Mouse (Mus musculus): Measurements from ENCODE around the gene Litaf. TPM values are rescaled to one million over a fixed set of nuclear protein-coding genes. Genes with fewer than 3 reads are reported as not detected.
"Not testable (repeated sequence)": the region's sequence is repeated elsewhere in the genome, so short reads cannot be mapped to it uniquely, and the experiment has no call there.

Litaf gene
- polyA plus RNA-seq, 1 experiment from 2014 or later, result 59.2 TPM

DNA sequence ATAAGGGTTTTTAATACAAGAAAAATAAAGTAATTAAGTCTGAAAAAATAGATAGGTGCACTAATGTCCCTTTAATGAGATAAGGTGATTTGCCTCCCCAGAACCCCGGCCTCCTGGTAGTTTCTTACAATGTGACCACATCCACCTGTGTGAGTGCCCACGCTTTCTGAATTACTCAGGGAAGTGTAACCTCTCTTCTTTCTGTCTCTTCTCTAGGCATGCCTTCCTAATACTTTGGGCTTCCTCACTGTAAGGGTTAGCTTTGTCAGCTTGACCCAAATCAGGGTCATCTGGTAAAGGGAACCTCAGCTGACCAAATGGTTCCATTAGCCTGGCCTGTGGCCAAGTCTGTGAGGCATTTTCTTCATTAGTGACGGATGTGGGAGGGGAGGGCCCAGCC is 51.5 kb downstream of the Litaf start:
- H3K36me3 ChIP-seq (ENCODE audit: poor library complexity, severe bottlenecking), result no peaks in the 10 kb centered on the region
- H3K9ac ChIP-seq, result no peak overlapping the region
- no peaks in the 10 kb centered on the region for H3K9me3 ChIP-seq (replicated peaks)
- no peak overlapping the region for H3K4me3 ChIP-seq
- H3K27me3 ChIP-seq, result no peaks in the 10 kb centered on the region
- no peak for ATAC-seq
- 80% methylated on average over 3 of the region's 3 CpGs for WGBS
- peaks cover 13% of the 10 kb centered on the region for H3K4me1 ChIP-seq
- no peak overlapping the region for H3K4me2 ChIP-seq
- H3K27ac ChIP-seq, result no peak overlapping the region

DNA sequence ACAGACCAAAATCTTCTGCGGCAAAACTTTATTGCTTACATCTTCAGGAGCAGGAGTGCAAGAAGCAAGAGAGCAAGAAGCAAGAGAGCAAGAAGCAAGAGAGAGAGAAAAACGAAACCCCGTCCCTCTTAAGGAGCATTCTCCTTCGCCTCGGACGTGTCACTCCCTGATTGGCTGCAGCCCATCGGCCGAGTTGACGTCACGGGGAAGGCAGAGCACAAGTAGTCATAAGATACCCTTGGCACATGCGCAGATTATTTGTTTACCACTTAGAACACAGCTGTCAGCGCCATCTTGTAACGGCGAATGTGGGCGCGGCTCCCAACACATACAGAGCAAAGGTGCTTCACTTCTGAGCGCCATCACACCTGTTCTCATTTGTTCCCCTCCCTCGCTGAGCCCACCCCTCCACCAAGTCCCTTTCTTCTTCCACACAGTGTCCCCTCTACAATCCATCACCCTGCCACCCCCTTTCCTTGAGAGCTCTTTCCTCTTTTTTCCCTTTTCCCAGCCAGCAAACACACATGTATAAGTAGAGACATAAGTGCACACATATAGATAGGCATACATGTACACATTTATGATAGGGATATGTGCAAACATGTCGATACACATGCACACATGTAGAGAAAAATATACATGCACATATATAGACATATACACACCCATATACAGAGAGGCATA is 52.4 kb downstream of the Litaf start:
- H3K4me3 ChIP-seq; H3K36me3 ChIP-seq (ENCODE audit: poor library complexity, severe bottlenecking); H3K9ac ChIP-seq; H3K27me3 ChIP-seq; H3K4me2 ChIP-seq; H3K27ac ChIP-seq; H3K9me3 ChIP-seq (replicated peaks); ATAC-seq: not testable (repeated sequence)
- H3K4me1 ChIP-seq, result peaks cover 17% of the 10 kb centered on the region
- WGBS, result 95% methylated on average over 15 of the region's 19 CpGs

DNA sequence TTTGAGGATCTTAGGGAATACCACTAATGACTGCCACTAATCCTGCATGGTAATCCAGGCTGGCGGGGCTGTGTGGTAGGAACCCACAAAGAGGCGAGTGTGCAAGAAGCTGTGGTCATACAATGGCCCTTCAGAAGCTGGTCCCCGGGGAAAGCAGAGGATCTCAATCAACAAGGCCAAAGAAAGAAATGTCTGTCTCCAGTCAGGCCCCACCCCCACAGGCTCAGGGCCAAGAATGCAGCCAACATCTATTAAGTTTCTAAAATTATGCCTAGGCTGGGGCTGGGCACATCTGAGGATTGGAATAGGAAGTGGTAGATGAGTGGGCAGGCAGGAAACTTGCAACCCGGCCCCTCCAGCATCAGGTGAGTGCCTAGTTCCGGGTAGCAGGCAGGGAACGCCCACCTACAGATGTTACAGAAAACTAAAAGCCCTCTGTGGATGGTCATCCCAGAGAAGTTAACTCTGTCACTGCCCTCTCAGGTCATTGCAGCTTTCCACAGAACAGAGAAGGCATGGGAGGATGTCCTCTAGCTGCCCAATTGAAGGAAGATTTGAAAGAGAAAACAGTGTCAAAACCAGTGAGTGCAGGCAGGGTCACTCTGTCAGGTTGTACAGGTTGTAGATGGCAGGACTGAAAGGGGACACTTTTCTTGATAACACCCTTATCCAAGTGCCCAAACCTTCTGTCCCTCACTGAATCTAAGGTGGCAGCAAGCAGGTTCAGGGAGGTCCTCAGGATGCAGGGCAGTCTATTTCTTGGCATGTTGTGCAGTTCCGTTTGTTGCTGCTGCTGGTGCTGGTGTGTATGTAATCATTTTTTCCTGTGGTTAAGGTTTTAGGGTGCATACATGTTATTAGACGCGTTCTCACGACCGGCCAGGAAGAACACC is 53.1 kb downstream of the Litaf start:
- Histone ChIP-seq H3K4me3 (no peak overlapping the region), H3K4me1 (peaks cover 25% of the 10 kb centered on the region), H3K36me3 (ENCODE audit: poor library complexity, severe bottlenecking) (no peaks in the 10 kb centered on the region), H3K27me3 (no peaks in the 10 kb centered on the region), H3K9ac (no peak overlapping the region), H3K4me2 (no peak overlapping the region), H3K27ac (no peak overlapping the region; the same call in 1 of the 2 replicates), H3K9me3 (replicated peaks) (no peaks in the 10 kb centered on the region)
- 63% methylated on average over 11 of the region's 11 CpGs for WGBS
- peak; percentile 26; the same call in 1 of the 2 replicates for ATAC-seq

DNA sequence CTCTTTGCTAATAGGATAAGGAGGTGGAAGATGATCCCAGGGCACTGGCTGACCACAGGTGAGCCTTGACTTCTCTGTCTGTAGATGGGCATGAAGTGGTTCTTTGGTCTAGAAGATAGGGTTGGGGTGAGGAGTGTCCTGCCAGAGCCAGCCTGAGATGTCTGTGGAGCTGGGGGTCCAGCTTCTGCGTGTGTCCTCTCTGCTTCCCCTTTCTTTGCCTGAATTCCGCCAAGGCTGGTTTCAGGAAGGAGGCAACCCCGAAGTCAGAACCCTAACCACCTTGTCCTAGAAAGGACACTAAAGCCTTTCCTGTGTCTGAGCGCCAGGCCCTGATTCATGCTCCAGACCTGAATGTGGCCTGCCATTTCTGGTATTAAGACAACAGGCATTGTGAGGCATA is 54.0 kb downstream of the Litaf start:
- ATAC-seq, result no peak
- WGBS, result 92% methylated on average over 4 of the region's 4 CpGs
- peaks cover 33% of the 10 kb centered on the region for H3K4me1 ChIP-seq
- H3K9ac ChIP-seq, result no peak overlapping the region
- no peaks in the 10 kb centered on the region for H3K36me3 ChIP-seq (ENCODE audit: poor library complexity, severe bottlenecking)
- no peak overlapping the region for H3K4me3 ChIP-seq
- no peak overlapping the region for H3K4me2 ChIP-seq
- no peak overlapping the region for H3K27ac ChIP-seq
- no peaks in the 10 kb centered on the region for H3K9me3 ChIP-seq (replicated peaks)
- H3K27me3 ChIP-seq, result no peaks in the 10 kb centered on the region

DNA sequence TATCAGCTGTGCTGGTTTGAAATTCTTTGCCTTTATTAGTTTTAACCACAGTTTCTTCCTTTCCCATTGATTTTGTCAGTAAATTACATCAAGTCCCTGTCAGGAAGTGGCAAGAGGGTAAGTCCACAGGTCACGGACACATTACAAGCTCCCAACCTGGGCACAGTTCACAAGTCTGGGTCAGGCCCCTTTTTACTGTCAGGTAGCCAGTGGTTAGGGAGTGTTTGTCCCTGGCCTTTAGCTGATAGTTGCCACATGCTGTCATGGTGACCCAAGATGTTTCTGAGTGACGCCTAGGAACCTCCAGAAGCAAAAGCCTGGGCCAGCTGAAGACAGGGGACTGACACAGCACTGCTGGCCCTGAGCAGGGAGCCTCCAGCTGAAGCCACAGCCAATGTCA is 54.8 kb downstream of the Litaf start:
- Histone ChIP-seq H3K4me3 (no peak overlapping the region), H3K4me2 (no peak overlapping the region), H3K27me3 (no peaks in the 10 kb centered on the region), H3K36me3 (ENCODE audit: poor library complexity, severe bottlenecking) (no peaks in the 10 kb centered on the region), H3K9ac (no peak overlapping the region), H3K9me3 (replicated peaks) (no peaks in the 10 kb centered on the region), H3K27ac (no peak overlapping the region), H3K4me1 (peaks cover 33% of the 10 kb centered on the region)
- no peak for ATAC-seq
- 95% methylated on average over 2 of the region's 2 CpGs for WGBS

DNA sequence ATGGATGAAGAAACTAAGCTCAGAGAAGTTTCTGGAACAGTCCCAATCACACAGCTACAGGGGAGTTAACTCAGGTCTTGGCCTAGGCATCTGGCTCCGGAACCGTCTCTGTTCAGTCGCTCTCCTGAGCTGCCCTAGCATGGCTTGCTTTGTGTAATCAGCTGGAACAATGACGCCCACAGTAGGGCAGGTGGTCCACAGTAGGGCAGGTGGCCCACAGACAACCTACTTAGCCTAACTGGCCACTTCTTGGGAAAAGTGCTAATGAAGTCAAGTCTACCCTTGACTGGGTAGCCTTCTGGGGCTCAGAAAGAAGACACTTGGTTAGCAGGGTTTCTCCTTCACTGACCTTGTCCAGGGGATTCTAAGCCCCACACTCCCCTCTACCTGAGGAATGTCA is 55.7 kb downstream of the Litaf start:
- Histone ChIP-seq H3K36me3 (ENCODE audit: poor library complexity, severe bottlenecking) (no peaks in the 10 kb centered on the region), H3K4me2 (no peak overlapping the region), H3K4me3 (no peak overlapping the region), H3K9ac (no peak overlapping the region), H3K27me3 (no peaks in the 10 kb centered on the region), H3K27ac (no peak overlapping the region), H3K4me1 (peaks cover 33% of the 10 kb centered on the region), H3K9me3 (replicated peaks) (no peaks in the 10 kb centered on the region)
- 89% methylated on average over 4 of the region's 4 CpGs for WGBS
- no peak for ATAC-seq

DNA sequence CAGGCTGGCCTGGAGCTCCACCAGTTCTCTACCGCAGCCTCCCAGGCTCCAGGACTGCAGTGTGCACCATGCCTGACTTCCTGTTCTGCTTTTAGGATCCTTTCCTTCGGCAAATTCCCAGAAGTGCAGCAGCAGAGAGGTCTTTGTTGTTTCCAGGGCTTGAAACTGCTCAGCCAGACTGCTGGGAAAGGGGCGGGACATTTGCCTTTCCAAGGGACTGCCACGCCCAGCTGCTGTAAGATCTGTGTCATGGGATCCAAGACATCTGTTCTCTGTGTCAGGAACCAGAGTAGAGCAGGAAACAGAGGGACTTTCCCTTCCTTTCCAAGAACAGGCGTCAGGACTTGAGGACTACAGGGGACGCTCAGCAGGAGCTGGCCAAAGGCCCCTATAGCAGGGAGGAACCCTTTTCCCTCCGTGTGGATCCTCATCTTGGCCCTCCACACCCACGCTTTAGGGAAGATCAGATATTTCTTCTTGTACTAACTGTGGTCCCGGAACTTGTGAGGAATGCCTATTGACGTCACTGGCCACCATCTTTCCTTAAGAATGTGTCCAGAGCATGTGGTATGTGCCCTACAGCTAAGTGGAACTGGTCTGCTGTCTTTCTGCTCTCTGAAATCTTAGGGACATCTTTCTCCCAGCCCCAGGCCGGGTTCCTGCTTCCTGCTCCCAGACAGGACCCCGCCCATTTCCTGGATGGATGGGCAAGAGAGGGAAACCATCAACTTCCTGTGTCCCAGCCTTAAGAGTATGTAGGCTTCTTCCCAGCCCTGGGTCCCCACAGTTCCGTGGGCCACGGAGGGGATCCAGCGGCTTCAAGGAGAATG is 57.6 kb downstream of the Litaf start:
- Histone ChIP-seq H3K27me3 (no peaks in the 10 kb centered on the region), H3K27ac (peak overlapping the region; percentile 77)
- peak; percentile 86 for ATAC-seq

DNA sequence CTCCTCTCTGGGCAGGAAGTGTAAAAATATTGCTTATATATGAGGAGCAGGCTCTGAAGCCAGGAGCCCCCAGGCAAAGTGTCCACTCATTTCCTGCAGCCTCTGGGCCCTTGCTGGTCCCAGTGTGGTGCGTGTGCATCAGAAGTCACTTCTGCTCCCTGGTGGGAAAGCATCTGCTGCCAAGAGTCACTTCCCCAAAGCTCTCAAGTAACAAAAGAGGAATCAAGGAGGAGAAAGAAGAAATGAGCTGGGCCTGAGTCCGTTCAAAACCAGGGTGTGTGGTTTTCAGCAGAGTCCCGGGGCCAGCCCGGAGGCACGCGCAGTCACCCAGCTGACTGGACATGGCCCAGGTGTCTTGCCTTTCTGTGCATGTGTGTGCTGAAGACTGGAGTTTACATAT is 59.9 kb downstream of the Litaf start:
- no peak overlapping the region for H3K4me3 ChIP-seq
- H3K9ac ChIP-seq, result no peak overlapping the region
- H3K27me3 ChIP-seq, result no peaks in the 10 kb centered on the region
- peaks cover 20% of the 10 kb centered on the region for H3K4me1 ChIP-seq
- H3K9me3 ChIP-seq (replicated peaks), result no peaks in the 10 kb centered on the region
- no peak overlapping the region for H3K4me2 ChIP-seq
- 76% methylated on average over 6 of the region's 6 CpGs for WGBS
- no peak overlapping the region; the same call in 1 of the 2 replicates for H3K27ac ChIP-seq
- H3K36me3 ChIP-seq (ENCODE audit: poor library complexity, severe bottlenecking), result no peaks in the 10 kb centered on the region
- ATAC-seq, result no peak

More for the DNA sequence above, 57.6 kb downstream of the Litaf start:
- no peaks in the 10 kb centered on the region for H3K36me3 ChIP-seq (ENCODE audit: poor library complexity, severe bottlenecking)
- 45% methylated on average over 15 of the region's 15 CpGs for WGBS
- no peak overlapping the region for H3K4me3 ChIP-seq
- no peaks in the 10 kb centered on the region for H3K9me3 ChIP-seq (replicated peaks)
- H3K4me2 ChIP-seq, result no peak overlapping the region
- H3K9ac ChIP-seq, result peak overlapping the region; percentile 40; the same call in 1 of the 2 replicates
- H3K4me1 ChIP-seq, result peaks cover 33% of the 10 kb centered on the region

DNA sequence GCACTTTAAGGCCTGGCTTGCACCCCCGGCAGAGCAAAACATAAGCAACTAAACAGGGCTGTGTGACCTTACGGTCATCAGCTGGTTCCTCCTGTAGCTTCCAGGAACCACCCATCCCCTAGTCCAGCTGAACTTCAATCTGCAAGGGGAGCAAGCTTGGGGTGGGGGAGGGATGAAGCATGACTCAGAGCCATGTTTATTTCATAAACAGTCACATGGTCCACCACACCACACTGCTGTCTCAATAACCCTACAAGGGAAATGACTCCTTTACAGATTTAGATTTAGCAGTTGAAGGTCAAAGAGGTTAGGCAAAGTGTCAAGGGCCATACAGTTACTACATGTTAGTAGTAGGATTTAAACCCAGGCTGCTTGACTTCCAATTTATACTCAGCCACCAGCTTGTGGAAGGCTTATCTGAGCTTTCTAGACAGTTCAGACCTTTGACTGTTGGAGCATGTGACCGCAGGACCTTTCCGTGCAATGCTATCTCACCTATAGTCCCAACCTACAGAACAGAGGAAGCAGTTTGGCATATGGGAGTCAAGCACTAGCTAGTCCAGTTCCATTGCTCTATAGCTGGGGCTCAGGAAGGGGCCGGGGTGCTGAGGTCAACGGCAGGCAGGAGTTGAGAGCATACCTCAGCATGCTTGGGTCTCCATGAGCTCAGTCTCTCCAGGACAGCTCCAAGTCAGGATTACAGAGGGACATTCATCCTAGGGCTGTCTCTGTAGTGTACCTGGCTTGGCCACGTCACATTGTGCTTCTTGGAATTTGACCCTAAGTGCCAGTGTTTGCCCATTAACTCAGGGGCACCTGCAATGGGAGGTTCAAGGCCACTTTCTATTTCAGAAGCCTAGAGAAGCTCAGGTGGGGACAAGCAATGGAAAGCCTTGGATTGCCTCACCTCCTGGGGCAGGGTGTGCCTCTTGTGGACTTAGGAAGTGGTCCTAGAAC is 64.0 kb downstream of the Litaf start:
- no peaks in the 10 kb centered on the region for H3K36me3 ChIP-seq (ENCODE audit: poor library complexity, severe bottlenecking)
- no peak for ATAC-seq
- WGBS, result 90% methylated on average over 7 of the region's 7 CpGs
- H3K9ac ChIP-seq, result no peak overlapping the region
- no peaks in the 10 kb centered on the region for H3K9me3 ChIP-seq (replicated peaks)
- no peak overlapping the region for H3K27ac ChIP-seq
- no peak overlapping the region for H3K4me2 ChIP-seq
- no peaks in the 10 kb centered on the region for H3K27me3 ChIP-seq
- no peak overlapping the region for H3K4me3 ChIP-seq
- no peaks in the 10 kb centered on the region for H3K4me1 ChIP-seq

DNA sequence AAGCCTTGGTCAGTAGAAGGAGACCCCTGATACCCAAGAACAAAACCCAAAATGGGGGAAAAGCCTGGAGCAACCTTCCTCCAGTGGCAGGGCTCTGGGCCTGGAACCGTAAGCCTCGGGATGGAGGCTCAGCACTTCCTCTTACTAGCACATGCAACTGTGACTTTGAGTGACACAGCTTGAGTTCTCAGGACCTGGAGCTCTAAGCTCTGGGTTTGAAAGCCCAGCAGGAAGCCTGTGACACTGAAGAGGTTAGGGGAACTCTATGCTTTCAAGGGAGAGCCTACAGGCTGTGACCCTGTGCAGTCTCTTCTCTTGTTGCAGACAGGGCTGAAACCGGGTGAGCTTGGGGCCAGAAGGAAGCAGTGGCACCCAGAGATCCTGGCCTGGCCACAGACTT is 66.1 kb downstream of the Litaf start:
- no peak overlapping the region for H3K4me2 ChIP-seq
- H3K4me1 ChIP-seq, result no peaks in the 10 kb centered on the region
- no peaks in the 10 kb centered on the region for H3K36me3 ChIP-seq (ENCODE audit: poor library complexity, severe bottlenecking)
- H3K4me3 ChIP-seq, result no peak overlapping the region
- ATAC-seq, result no peak
- WGBS, result 66% methylated on average over 3 of the region's 3 CpGs
- H3K9me3 ChIP-seq (replicated peaks), result no peaks in the 10 kb centered on the region
- H3K27ac ChIP-seq, result no peak overlapping the region
- no peak overlapping the region for H3K9ac ChIP-seq
- H3K27me3 ChIP-seq, result no peaks in the 10 kb centered on the region

DNA sequence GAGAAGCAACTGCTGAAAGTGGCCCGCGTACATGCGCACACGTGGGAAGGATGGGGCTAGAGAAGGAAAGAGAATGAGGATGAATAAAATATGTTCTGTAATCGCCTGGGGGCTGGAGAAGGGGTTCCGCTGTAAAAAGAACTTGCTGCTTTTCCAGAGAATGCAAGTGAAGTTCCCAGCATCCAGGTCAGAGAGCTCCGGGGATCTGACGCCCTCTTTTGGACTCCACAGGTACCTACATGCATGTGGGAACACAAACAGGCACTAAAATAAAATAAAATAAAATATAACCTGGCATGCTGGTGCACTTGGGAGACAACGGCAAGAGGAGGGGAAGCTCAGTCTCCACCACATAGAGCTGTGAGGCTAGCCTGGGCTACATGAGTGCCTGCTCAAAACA is 67.7 kb downstream of the Litaf start:
- Histone ChIP-seq H3K4me2 (no peak overlapping the region), H3K9ac (no peak overlapping the region), H3K4me3 (no peak overlapping the region), H3K9me3 (replicated peaks) (no peaks in the 10 kb centered on the region), H3K36me3 (ENCODE audit: poor library complexity, severe bottlenecking) (no peaks in the 10 kb centered on the region), H3K27ac (no peak overlapping the region), H3K4me1 (peaks cover 8% of the 10 kb centered on the region; the same call in 1 of the 2 replicates), H3K27me3 (no peaks in the 10 kb centered on the region)
- 75% methylated on average over 9 of the region's 9 CpGs for WGBS
- no peak for ATAC-seq
